Mouse (Mus musculus): ENCODE data around the gene Zfp819.
A peak's percentile ranks its signal among the peaks of the same experiment; 100 is the strongest.

The Zfp819 gene

GRCm38 (mm10) chr7:43606896-43607742 is at the start of gene Zfp819:
Zfp819 (plus strand) TSS chr7:43607169.
- peak; percentile 76 for DNase-seq (ENCODE audit: low spot score)

- peak; percentile 87 for DNase-seq (ENCODE audit: low spot score)
These were observed 44.8 kb upstream of the Zfp819 start, which contains the start of gene Zfp658 for GRCm38 (mm10) chr7:43562006-43562633. Zfp658 (plus strand) TSS chr7:43562256.

- no peak for DNase-seq (ENCODE audit: low spot score)
These were observed 44.3 kb upstream of the Zfp819 start for GRCm38 (mm10) chr7:43562651-43563070.

GRCm38 (mm10) chr7:43563300-43563699 is 43.7 kb upstream of the Zfp819 start:
- no peak for DNase-seq (ENCODE audit: low spot score)

- DNase-seq (ENCODE audit: low spot score), result no peak
These were observed 35.8 kb upstream of the Zfp819 start for GRCm38 (mm10) chr7:43571216-43571615.

GRCm38 (mm10) chr7:43579440-43580171 is 27.4 kb upstream of the Zfp819 start, which contains the start of gene Zfp719:
Zfp719 (plus strand) TSS chr7:43579610.
- peak; percentile 90 for DNase-seq (ENCODE audit: low spot score)

- no peak for DNase-seq (ENCODE audit: low spot score)
These were observed 26.4 kb upstream of the Zfp819 start for GRCm38 (mm10) chr7:43580526-43580925.

GRCm38 (mm10) chr7:43584790-43585189 is 22.2 kb upstream of the Zfp819 start:
- no peak for DNase-seq (ENCODE audit: low spot score)

GRCm38 (mm10) chr7:43601884-43602283 is 5.1 kb upstream of the Zfp819 start:
- DNase-seq (ENCODE audit: low spot score), result no peak

GRCm38 (mm10) chr7:43607743-43608287 is 846 bp downstream of the Zfp819 start:
- DNase-seq (ENCODE audit: low spot score), result no peak

- DNase-seq (ENCODE audit: low spot score), result no peak
These were observed 1.4 kb downstream of the Zfp819 start for GRCm38 (mm10) chr7:43608316-43608824.

GRCm38 (mm10) chr7:43613816-43614551 is 7.0 kb downstream of the Zfp819 start:
- no peak for DNase-seq (ENCODE audit: low spot score)

GRCm38 (mm10) chr7:43622927-43623326 is 16.0 kb downstream of the Zfp819 start:
- DNase-seq (ENCODE audit: low spot score), result no peak

- DNase-seq (ENCODE audit: low spot score), result no peak
These were observed 16.9 kb downstream of the Zfp819 start for GRCm38 (mm10) chr7:43623819-43624218.

GRCm38 (mm10) chr7:43625065-43625464 is 18.1 kb downstream of the Zfp819 start:
- DNase-seq (ENCODE audit: low spot score), result no peak

- DNase-seq (ENCODE audit: low spot score), result no peak
These were observed 18.9 kb downstream of the Zfp819 start for GRCm38 (mm10) chr7:43625794-43626422.

GRCm38 (mm10) chr7:43633940-43634339 is 27.0 kb downstream of the Zfp819 start:
- DNase-seq (ENCODE audit: low spot score), result no peak

- no peak for DNase-seq (ENCODE audit: low spot score)
These were observed 27.5 kb downstream of the Zfp819 start, which contains the start of gene Ceacam18 for GRCm38 (mm10) chr7:43634500-43634899. Ceacam18 (plus strand) TSS chr7:43634707.

- no peak for DNase-seq (ENCODE audit: low spot score)
These were observed 29.2 kb downstream of the Zfp819 start for GRCm38 (mm10) chr7:43636194-43636593.

- DNase-seq (ENCODE audit: low spot score), result no peak
These were observed 30.1 kb downstream of the Zfp819 start for GRCm38 (mm10) chr7:43637118-43637517.

- DNase-seq (ENCODE audit: low spot score), result no peak
These were observed 35.6 kb downstream of the Zfp819 start for GRCm38 (mm10) chr7:43642587-43642986.
